Mouse (Mus musculus) lung, postnatal 0 days (tissue): ENCODE measurements at regions not wholly inside any gene's neighbourhood (a gene's known extent, or its start where the extent isn't known, plus 50 kb on each side); places are given as distances from the start of the nearest gene placed in this dataset.

Experiments
- CTCF ChIP-seq: IDR thresholded peaks from 2 replicates; pipeline ENCODE4 v1.5.1; 2016; ENCODE audit warnings: antibody characterized with exemption, mild to moderate bottlenecking
- EP300 ChIP-seq: IDR thresholded peaks from 2 replicates; pipeline ENCODE4 v1.6.1; 2016; ENCODE audit warnings: antibody characterized with exemption, mild to moderate bottlenecking, control low read depth

GRCm38 (mm10) chr6:101674846-101675245, 297.1 kb upstream of the Pdzrn3 start:
- no peak for TF ChIP-seq EP300
- TF ChIP-seq CTCF, result no peak
